Mouse (Mus musculus) frontal cortex, adult (tissue): ENCODE data around the gene Gpn3.
A peak's percentile ranks its signal among the peaks of the same experiment; 100 is the strongest.

Experiments used
- ATAC-seq: cut with Nextera tagmentation; 2 replicates; pipeline ENCODE4 v1.9.2; 2017; ENCODE audit warnings: mild to moderate bottlenecking, moderate library complexity, mixed read lengths; ENCODE audit not compliant: low TSS enrichment

Gene Gpn3

GRCm38 (mm10) chr5:122371591-122372191, at the start of gene Gpn3:
Gene Gpn3 (plus strand): TSS chr5:122371876.
- ATAC-seq = peak; percentile 74

GRCm38 (mm10) chr5:122323523-122323922, 48.2 kb upstream of the Gpn3 start:
- ATAC-seq = no peak

GRCm38 (mm10) chr5:122324608-122325431, 46.9 kb upstream of the Gpn3 start:
- ATAC-seq = peak; percentile 89

GRCm38 (mm10) chr5:122325477-122325876, 46.2 kb upstream of the Gpn3 start:
- no peak for ATAC-seq

- no peak for ATAC-seq
Observed at GRCm38 (mm10) chr5:122327283-122327682, 44.4 kb upstream of the Gpn3 start.

- no peak for ATAC-seq
Observed at GRCm38 (mm10) chr5:122330269-122330668, 41.4 kb upstream of the Gpn3 start.

- no peak for ATAC-seq
Observed at GRCm38 (mm10) chr5:122334682-122335081, 37.0 kb upstream of the Gpn3 start.

GRCm38 (mm10) chr5:122336554-122337294, 35.0 kb upstream of the Gpn3 start:
- ATAC-seq = no peak

GRCm38 (mm10) chr5:122342874-122343273, 28.8 kb upstream of the Gpn3 start:
- ATAC-seq = no peak

- ATAC-seq = no peak
Observed at GRCm38 (mm10) chr5:122343768-122344167, 27.9 kb upstream of the Gpn3 start.

GRCm38 (mm10) chr5:122344260-122344659, 27.4 kb upstream of the Gpn3 start:
- peak; percentile 62; the same call in 1 of the 2 replicates for ATAC-seq

GRCm38 (mm10) chr5:122345777-122346176, 25.9 kb upstream of the Gpn3 start:
- no peak for ATAC-seq

GRCm38 (mm10) chr5:122353807-122354491, 17.7 kb upstream of the Gpn3 start, which contains the start of the genes Rad9b and Vps29:
Gene Rad9b (minus strand): TSS chr5:122354233.
Gene Vps29 (plus strand): TSS chr5:122354369.
- ATAC-seq = peak; percentile 90

- peak; percentile 42; the same call in 1 of the 2 replicates for ATAC-seq
Observed at GRCm38 (mm10) chr5:122354492-122355067, 17.1 kb upstream of the Gpn3 start.

GRCm38 (mm10) chr5:122372192-122372769, 605 bp downstream of the Gpn3 start, which contains the start of gene Fam216a:
Gene Fam216a (minus strand): TSS chr5:122372364.
- peak; percentile 93 for ATAC-seq

- ATAC-seq = no peak
Observed at GRCm38 (mm10) chr5:122372878-122373277, 1.2 kb downstream of the Gpn3 start.

GRCm38 (mm10) chr5:122377101-122377833, 5.6 kb downstream of the Gpn3 start:
- no peak for ATAC-seq

GRCm38 (mm10) chr5:122378171-122378570, 6.5 kb downstream of the Gpn3 start:
- ATAC-seq = no peak

GRCm38 (mm10) chr5:122379374-122380155, 7.9 kb downstream of the Gpn3 start:
- ATAC-seq = peak; percentile 85
